Mouse (Mus musculus) layer of hippocampus, adult 8-10 months (tissue): ENCODE measurements around the gene Treh. TPM values are rescaled to one million over a fixed set of nuclear protein-coding genes. Genes with fewer than 3 reads are reported as not detected.
A peak's percentile ranks its signal among the peaks of the same experiment; 100 is the strongest.

Experiments
- DNase-seq, 2 experiments: peaks; one replicate each; pipeline ENCODE4 v3.0.0; 2022; ENCODE audit warnings: low spot score in 2 of 2
- total RNA-seq, 4 experiments: library from RNA; stranded (reverse); gene quantifications; 2 replicates each; pipeline ENCODE4 v1.2.4; 2022

Treh gene
- total RNA-seq, 4 experiments from 2014 or later, result not detected

GRCm38 (mm10) chr9:44678288-44678871 lies 5.3 kb downstream of the Treh start:
- no peak for DNase-seq

GRCm38 (mm10) chr9:44679565-44679964 lies 6.5 kb downstream of the Treh start:
- no peak for DNase-seq

DNA sequence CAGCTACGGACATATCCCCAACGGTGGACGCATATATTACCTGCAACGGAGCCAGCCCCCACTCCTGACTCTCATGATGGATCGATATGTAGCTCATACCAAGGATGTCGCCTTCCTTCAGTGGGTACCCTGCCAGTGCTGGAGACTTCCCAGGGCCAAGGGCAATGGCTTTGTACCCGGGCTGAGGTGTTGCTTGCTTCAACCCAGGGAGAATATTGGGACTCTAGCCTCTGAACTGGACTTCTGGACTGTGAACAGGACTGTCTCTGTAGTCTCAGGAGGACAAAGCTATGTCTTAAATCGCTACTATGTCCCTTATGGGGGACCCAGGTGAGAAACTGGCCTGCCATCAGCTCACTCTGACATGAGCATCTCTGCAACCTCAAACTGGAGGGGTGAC lies 10.0 kb downstream of the Treh start:
- no peak for DNase-seq

- DNase-seq, result peak; percentile 41 to 78
These were observed 12.6 kb downstream of the Treh start for GRCm38 (mm10) chr9:44685346-44686330.

DNA sequence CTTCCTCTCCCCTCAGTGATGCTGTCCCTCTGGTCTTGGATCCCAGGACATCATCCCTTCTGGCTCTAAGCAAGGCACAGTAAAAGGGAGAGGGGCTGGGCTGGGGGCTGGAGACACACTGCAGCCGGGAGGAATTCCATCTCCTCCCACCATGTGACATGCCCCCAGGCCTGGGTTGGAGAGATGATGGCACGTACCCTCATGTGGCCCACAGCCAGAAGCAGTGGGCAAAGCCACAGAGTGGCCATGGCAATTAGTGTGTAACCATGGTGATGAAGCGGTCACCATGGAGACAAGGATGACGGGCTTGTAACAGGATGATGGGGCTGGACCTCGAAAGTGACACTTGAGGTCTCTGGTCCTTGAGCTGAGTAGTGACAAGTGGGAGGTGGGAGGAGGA lies 13.6 kb downstream of the Treh start:
- peak in 1 of 2 experiments; percentile 48 for DNase-seq

DNA sequence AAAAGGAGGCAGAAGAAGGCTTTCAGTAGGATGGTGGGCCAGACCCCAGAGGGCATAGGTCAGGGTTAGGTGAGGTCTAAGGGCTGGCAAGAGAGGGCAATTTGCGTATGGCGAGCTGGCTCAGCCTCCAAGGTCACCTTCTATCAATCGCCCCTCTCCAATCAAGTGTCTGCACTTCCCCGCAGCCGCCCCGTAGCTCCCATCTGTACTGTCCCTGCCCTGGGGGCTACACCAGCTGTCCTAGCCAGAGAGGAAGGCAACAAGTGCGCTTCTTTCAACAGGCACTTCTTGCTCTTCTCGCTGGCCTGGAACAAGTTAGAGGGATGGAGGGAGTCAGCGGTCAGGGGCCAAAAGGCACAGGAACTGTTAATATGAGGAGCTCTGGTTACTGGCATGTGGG lies 15.0 kb downstream of the Treh start:
- DNase-seq, result no peak

- no peak for DNase-seq
These were observed 17.6 kb downstream of the Treh start for GRCm38 (mm10) chr9:44690641-44691040.

DNA sequence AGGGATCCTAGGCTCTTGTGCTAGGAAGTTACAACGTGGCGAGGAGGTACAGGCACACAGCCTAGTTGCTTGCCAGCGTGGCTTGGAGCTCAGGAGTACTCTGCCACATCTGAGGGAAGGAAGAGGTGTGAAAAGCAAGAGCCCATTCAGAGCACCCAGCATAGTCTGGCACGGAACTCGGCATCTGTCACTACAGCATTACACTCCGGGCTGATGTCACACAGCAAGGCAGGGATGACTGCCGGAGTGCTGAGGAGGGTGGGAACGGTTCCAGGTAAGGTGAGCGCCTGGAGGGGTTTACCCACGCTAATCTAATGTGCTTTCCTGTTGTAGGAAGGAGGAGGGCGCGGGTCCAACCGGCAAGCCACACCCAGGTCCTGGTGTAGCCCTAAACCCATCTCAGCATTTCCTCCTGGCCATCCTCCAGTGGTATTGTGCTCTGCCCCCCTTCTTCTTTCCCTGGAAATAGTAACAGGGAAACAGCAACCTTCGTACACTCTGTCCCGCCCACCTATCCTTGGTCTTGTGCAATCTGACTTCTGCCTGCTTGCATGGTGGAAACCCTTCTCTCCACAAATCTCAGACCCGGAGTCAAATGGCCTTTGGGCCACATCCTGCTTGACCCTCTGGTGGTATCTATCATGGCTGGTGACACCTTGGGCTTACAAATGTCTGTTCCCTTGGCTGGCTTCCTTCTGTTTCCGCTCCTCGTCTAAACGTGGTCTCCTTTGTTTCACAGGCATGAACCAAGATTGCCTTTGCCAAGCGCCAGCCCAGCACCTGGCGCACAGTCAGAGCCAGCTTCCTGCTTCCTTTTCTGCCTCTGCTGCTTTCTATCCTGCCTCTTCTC lies 18.9 kb downstream of the Treh start:
- DNase-seq, result peak; percentile 68 to 69

DNA sequence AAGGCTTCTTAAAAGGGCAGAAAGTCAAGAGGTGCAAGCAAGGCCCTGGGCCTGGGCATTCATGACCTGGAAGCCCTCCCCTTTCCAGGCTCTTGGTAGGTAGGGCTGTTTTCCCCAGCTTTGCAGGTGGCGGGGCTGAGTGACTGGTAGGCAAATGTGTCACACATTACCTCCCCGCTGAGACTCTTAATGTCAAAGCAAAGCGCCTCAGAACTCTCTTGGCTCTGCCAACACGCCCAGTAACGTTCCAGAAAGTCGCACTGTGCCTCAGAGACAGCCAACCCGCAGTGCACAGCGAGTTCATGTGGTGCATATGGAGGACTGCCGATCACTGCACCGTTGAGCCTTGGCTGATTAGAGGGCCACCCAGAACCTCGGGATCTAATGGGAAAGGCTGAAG lies 20.0 kb downstream of the Treh start:
- DNase-seq, result no peak

- no peak for DNase-seq
These were observed 24.8 kb downstream of the Treh start for GRCm38 (mm10) chr9:44697866-44698265.

- DNase-seq, result no peak
These were observed 26.2 kb downstream of the Treh start for GRCm38 (mm10) chr9:44699196-44699595.

- DNase-seq, result no peak
These were observed 26.7 kb downstream of the Treh start for GRCm38 (mm10) chr9:44699730-44700129.

- DNase-seq, result no peak
These were observed 34.9 kb downstream of the Treh start for GRCm38 (mm10) chr9:44707749-44708428.

GRCm38 (mm10) chr9:44708429-44708765 lies 35.4 kb downstream of the Treh start:
- no peak for DNase-seq

GRCm38 (mm10) chr9:44708925-44709324 lies 35.9 kb downstream of the Treh start:
- DNase-seq, result no peak

- no peak for DNase-seq
These were observed 36.6 kb downstream of the Treh start for GRCm38 (mm10) chr9:44709600-44709999.

GRCm38 (mm10) chr9:44710213-44710612 lies 37.2 kb downstream of the Treh start:
- DNase-seq, result no peak

- no peak for DNase-seq
These were observed 38.6 kb downstream of the Treh start for GRCm38 (mm10) chr9:44711602-44712001.

DNA sequence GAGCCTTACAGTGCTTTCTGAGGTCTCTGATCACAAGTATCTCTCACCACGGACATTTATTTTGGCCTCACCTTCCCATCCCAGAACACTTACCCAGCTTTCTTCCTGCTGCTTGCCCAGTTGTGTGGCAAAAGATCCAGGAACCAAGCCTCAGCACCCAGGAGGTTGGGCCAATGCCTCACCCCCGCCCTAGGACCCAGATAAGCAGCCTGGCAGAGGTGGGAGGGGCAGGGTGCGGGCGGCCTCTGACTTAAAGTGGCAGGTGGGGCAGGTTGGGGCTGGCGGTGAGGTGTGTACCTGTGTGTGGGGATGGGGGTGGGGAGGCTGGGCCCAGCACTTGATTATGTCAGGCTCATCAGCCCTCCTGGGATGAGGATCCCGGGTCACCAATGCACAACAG lies 40.0 kb downstream of the Treh start:
- no peak for DNase-seq

DNA sequence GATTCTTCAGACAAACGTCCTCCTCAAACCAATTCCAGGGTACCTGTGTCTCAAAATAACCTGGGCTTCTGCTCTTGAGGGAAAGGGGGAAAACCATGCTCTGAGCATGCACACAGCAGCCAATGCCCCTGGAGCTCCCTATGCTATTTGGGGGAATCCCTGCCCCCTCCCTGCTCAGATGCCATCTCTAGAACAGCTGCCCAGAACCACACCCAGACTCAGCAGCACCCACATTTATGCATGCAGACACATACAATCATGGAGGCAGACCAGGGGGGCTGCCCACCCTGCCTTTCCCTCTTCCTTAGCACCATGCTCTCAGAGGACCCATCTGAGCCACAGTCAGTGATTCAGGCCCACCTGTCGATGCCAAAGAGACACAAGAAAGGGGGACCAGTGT lies 40.5 kb downstream of the Treh start:
- DNase-seq, result no peak

DNA sequence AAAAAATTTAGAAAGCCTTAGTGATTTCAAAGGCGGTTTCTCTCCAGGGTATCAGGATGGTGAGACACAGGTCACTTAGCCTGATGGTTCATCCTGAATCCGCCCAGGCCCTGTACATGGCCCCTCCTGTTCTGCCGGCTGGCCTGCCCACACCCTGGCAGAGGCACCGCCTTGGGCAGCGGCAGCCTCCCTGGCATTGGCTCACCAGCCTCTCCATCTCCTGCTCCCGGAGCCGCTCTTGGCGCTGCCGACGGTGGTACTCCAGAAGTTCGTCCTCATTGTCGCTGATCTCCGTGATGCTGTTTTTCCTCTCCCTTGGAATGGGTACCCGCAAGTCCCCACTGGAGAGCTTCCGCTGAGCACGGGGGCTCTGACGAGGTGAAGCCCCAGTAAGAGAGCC lies 42.1 kb downstream of the Treh start:
- no peak for DNase-seq
